Mouse (Mus musculus) midbrain, postnatal 0 days (tissue): Measurements from ENCODE around the gene Cpe. TPM values are rescaled to one million over a fixed set of nuclear protein-coding genes. Genes with fewer than 3 reads are reported as not detected.
A peak's percentile ranks its signal among the peaks of the same experiment; 100 is the strongest.

Source experiments
- ATAC-seq: fragments of 200-750 bp; cut with Nextera tagmentation; 2 replicates; pipeline ENCODE4 v1.8.0; 2017; ENCODE audit warnings: moderate number of reproducible peaks, mild to moderate bottlenecking, moderate TSS enrichment, moderate library complexity; ENCODE audit not compliant: low FRiP score
- DNase-seq: peaks from one replicate; pipeline ENCODE4 v3.0.0-alpha.2; 2015; ENCODE audit warnings: low spot score
- H3K27ac ChIP-seq: fragments of 300-500 bp; sonication (generic); 2 replicates; pipeline ENCODE4 v1.5.1; 2014; ENCODE audit warnings: low read depth, mild to moderate bottlenecking, low read length, mixed read lengths
- H3K27me3 ChIP-seq: fragments of 300-500 bp; sonication (generic); 2 replicates; pipeline ENCODE4 v1.6.1; 2014; ENCODE audit warnings: low read length, control low read depth, mixed read lengths; ENCODE audit not compliant: insufficient read depth
- H3K36me3 ChIP-seq: fragments of 300-500 bp; sonication (generic); 2 replicates; pipeline ENCODE4 v1.6.1; 2014; ENCODE audit warnings: low read length, control low read depth, mixed read lengths; ENCODE audit not compliant: insufficient read depth
- H3K4me1 ChIP-seq: fragments of 300-500 bp; sonication (generic); 2 replicates; pipeline ENCODE4 v1.6.1; 2014; ENCODE audit warnings: mild to moderate bottlenecking, control low read depth, antibody characterized with exemption, low read length, mixed read lengths; ENCODE audit not compliant: insufficient read depth
- H3K4me2 ChIP-seq: fragments of 300-500 bp; sonication (generic); 2 replicates; pipeline ENCODE4 v1.6.1; 2014; ENCODE audit warnings: low read depth, mild to moderate bottlenecking, low read length, mixed read lengths; ENCODE audit not compliant: poor library complexity, severe bottlenecking
- H3K4me3 ChIP-seq: fragments of 300-500 bp; sonication (generic); 2 replicates; pipeline ENCODE4 v1.5.1; 2014; ENCODE audit warnings: low read depth, mild to moderate bottlenecking, low read length, moderate library complexity
- H3K9ac ChIP-seq: fragments of 300-500 bp; sonication (generic); replicated peaks from 2 replicates; pipeline ENCODE4 v1.6.1; 2014; ENCODE audit warnings: mild to moderate bottlenecking, low read length, moderate library complexity, mixed read lengths; ENCODE audit not compliant: poor library complexity, severe bottlenecking
- H3K9me3 ChIP-seq: fragments of 300-500 bp; sonication (generic); 2 replicates; pipeline ENCODE4 v1.6.1; 2016; ENCODE audit warnings: low read length, control low read depth
- CTCF ChIP-seq: IDR thresholded peaks from 2 replicates; pipeline ENCODE4 v1.5.1; 2016; ENCODE audit warnings: antibody characterized with exemption, mild to moderate bottlenecking
- WGBS: fragments of 180-500 bp; shearing (Covaris S2); extraction: QIAGEN DNeasy Blood & Tissue Kit; methylation state at CpG from one replicate; pipeline ENCODE4 v1.1.7; 2014; 5-methylcytosine and 5-hydroxymethylcytosine counted together
- polyA plus RNA-seq: library from polyadenylated mRNA; unstranded; fragments of >200 nt; fragmentation: Nextera tagmentation; extraction: Ambion mirVana; gene quantifications from 2 replicates; pipeline ENCODE4 v1.2.1, GENCODE M21; 2015
- total RNA-seq: library from RNA; depleted of rRNA; stranded (reverse); fragments of >200 nt; gene quantifications from 2 replicates; pipeline ENCODE4 v1.2.3, GENCODE M21; 2014

The Cpe gene
- total and polyA plus RNA-seq, 2 experiments from 2014 or later, result 974 to 1,519 TPM

DNA sequence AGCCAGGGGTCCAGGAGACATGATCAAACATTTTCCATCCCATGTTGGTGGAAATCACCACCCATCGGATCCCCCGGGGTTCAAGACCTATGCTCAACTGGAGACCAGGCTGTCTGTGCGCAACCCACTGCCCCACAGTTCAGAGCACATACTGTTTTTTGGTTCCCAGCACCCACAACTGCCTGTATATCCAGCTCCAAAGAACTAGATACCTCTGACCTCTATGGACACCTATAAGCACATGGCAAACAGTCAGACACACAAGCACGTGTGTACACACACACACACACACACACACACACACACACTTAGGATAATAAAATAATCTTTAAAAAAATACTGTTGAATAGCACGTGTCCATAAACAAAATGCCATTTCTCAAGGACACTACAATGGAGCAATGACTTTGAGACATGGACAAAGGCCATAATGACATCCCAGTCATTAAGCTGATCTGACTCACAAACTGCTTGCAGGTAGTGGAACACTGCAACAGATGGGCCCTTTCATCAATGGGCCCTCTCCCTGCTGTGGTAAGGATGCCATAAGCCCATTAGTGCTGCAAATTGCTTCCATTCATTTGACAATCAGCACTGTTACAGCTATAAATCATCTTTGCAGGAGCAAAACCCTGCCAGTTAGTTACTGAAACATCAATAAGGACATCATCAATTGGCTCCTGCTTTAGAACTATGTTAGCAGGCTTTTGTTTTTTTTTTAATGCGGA, 63.7 kb downstream of the Cpe start:
- Histone ChIP-seq H3K9me3 (no peaks in the 10 kb centered on the region), H3K4me1 (peaks cover 3% of the 10 kb centered on the region; the same call in 1 of the 2 replicates), H3K9ac (no peak overlapping the region), H3K27ac (no peak overlapping the region), H3K4me3 (no peak overlapping the region), H3K36me3 (no peaks in the 10 kb centered on the region), H3K4me2 (no peak overlapping the region), H3K27me3 (no peaks in the 10 kb centered on the region)
- peak; percentile 39 for DNase-seq
- 84% methylated on average over 6 of the region's 6 CpGs for WGBS
- no peak for ATAC-seq
- TF ChIP-seq CTCF, result no peak

- no peak for DNase-seq
- no peak for TF ChIP-seq CTCF
- no peaks in the 10 kb centered on the region for H3K36me3 ChIP-seq
- H3K4me1 ChIP-seq, result peaks cover 4% of the 10 kb centered on the region; the same call in 1 of the 2 replicates
- H3K27ac ChIP-seq, result no peak overlapping the region
- 91% methylated on average over 6 of the region's 6 CpGs for WGBS
- H3K4me2 ChIP-seq, result no peak overlapping the region
- no peaks in the 10 kb centered on the region for H3K27me3 ChIP-seq
- H3K4me3 ChIP-seq, result no peak overlapping the region
- H3K9ac ChIP-seq, result no peak overlapping the region
- H3K9me3 ChIP-seq, result no peaks in the 10 kb centered on the region
- ATAC-seq, result no peak
Measured at GRCm38 (mm10) chr8:64628039-64628438, 64.8 kb downstream of the Cpe start.

DNA sequence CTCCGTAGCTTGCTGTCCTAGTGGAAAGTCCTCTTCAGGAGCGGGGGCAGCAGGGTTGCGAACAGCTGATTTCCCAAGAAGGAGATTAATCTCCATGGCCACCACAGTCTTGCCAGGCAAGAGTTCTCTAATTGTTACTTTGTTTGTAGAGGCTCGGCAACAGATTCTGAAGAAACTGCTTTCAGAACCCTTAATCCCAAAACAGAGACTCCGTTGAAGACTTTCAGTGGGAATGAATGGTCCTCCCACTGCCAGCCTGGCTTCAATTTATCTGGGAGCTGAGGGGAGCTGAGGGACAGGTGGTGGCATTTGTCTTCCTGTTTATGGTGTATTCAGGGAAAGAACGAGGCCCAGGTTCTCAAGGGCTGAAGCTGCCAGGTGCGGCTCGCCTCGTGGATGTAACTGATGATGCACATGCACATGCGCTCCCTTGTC, 68.2 kb downstream of the Cpe start:
- Histone ChIP-seq H3K36me3 (no peaks in the 10 kb centered on the region), H3K27ac (no peak overlapping the region), H3K9me3 (no peaks in the 10 kb centered on the region), H3K4me3 (no peak overlapping the region), H3K27me3 (no peaks in the 10 kb centered on the region), H3K4me1 (peaks cover 4% of the 10 kb centered on the region; the same call in 1 of the 2 replicates), H3K9ac (no peak overlapping the region), H3K4me2 (no peak overlapping the region)
- ATAC-seq (peak; percentile 64), DNase-seq (peak; percentile 50)
- WGBS, result 21% methylated on average over 10 of the region's 10 CpGs
- no peak for TF ChIP-seq CTCF

GRCm38 (mm10) chr8:64620365-64621150, 72.3 kb downstream of the Cpe start:
- Histone ChIP-seq H3K4me3 (no peak overlapping the region), H3K27me3 (no peaks in the 10 kb centered on the region), H3K27ac (no peak overlapping the region), H3K4me2 (no peak overlapping the region), H3K36me3 (peaks cover 4% of the 10 kb centered on the region; the same call in 1 of the 2 replicates), H3K9ac (no peak overlapping the region), H3K9me3 (no peaks in the 10 kb centered on the region), H3K4me1 (peaks cover 4% of the 10 kb centered on the region; the same call in 1 of the 2 replicates)
- DNase-seq, result no peak
- no peak for ATAC-seq
- TF ChIP-seq CTCF, result no peak
- WGBS, result 60% methylated on average over 7 of the region's 7 CpGs

- no peaks in the 10 kb centered on the region for H3K9me3 ChIP-seq
- no peak overlapping the region for H3K9ac ChIP-seq
- peaks cover 11% of the 10 kb centered on the region; the same call in 1 of the 2 replicates for H3K36me3 ChIP-seq
- H3K4me2 ChIP-seq, result no peak overlapping the region
- TF ChIP-seq CTCF, result no peak
- DNase-seq (no peak), ATAC-seq (no peak)
- H3K4me1 ChIP-seq, result peaks cover 4% of the 10 kb centered on the region; the same call in 1 of the 2 replicates
- H3K27ac ChIP-seq, result no peak overlapping the region
- no peak overlapping the region for H3K4me3 ChIP-seq
- 92% methylated on average over 8 of the region's 8 CpGs for WGBS
- H3K27me3 ChIP-seq, result no peaks in the 10 kb centered on the region
Measured at GRCm38 (mm10) chr8:64619661-64620060, 73.2 kb downstream of the Cpe start.

DNA sequence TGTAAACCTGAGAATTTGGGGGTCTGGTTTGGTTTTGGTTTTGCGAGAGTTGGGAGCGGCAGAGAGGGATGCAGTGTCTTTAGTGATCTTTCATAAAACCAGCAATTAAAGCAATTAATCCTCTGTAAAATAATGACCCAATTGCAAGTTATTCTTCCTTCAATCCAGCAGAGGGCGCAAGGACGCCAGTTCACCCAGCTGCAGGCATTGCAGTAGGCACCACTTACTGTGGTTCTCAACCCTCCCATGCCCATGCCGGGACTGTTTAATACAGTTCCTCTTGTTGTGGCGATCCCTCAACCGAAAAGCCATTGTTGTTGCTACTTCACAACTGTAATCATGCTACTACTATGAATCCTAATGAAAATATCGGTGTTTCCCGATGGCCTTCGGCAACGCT, 74.2 kb downstream of the Cpe start:
- H3K36me3 ChIP-seq, result peaks cover 11% of the 10 kb centered on the region; the same call in 1 of the 2 replicates
- WGBS, result 47% methylated on average over 11 of the region's 11 CpGs
- peak; percentile 88 for TF ChIP-seq CTCF
- no peaks in the 10 kb centered on the region for H3K9me3 ChIP-seq
- DNase-seq, result peak; percentile 75
- no peaks in the 10 kb centered on the region for H3K27me3 ChIP-seq
- H3K4me3 ChIP-seq, result no peak overlapping the region
- peak; percentile 60 for ATAC-seq
- no peaks in the 10 kb centered on the region for H3K4me1 ChIP-seq
- no peak overlapping the region for H3K4me2 ChIP-seq
- no peak overlapping the region for H3K9ac ChIP-seq
- no peak overlapping the region for H3K27ac ChIP-seq
